Mouse (Mus musculus): ENCODE data around the gene Nsun4. TPM values are rescaled to one million over a fixed set of nuclear protein-coding genes. Genes with fewer than 3 reads are reported as not detected.

The Nsun4 gene
- polyA plus RNA-seq, 1 experiment from 2014 or later = 25.9 TPM

DNA sequence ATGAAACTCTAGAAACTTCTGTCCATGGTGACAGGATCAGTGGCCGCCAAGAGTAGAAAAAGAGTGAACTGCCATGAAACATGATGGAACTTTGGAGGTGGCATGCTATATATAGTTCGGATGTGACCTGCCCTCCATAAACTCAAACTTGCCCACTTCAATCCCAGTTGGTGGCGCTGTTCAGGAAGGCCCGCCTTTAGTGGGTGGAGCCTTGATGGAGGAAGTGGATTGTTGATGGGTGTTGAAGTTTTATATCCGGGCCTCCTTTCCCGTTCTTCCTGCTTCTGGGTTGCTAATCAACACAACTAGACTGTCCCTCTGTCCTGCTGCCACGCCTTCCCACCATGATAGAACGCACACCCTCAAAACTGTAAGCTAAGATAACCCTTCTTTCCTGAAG, 68.7 kb downstream of the Nsun4 start:
- Histone ChIP-seq H3K9me3 (replicated peaks; ENCODE audit: control insufficient read depth, low read length) (no peaks in the 10 kb centered on the region), H3K27ac (ENCODE audit: low read depth, low read length) (no peak overlapping the region), H3K36me3 (ENCODE audit: control insufficient read depth, insufficient read depth, low read length) (no peaks in the 10 kb centered on the region), H3K9ac (ENCODE audit: low read depth, low read length) (no peak overlapping the region), H3K4me2 (no peak overlapping the region), H3K4me1 (ENCODE audit: control insufficient read depth, insufficient read depth, low read length) (0 out of 2 replicates have a peak, but pooled peaks cover 2% of the 10 kb centered on the region), H3K4me3 (ENCODE audit: low read depth, low read length) (no peak overlapping the region), H3K27me3 (ENCODE audit: control insufficient read depth, insufficient read depth, low read length) (peaks cover 17% of the 10 kb centered on the region)
- no peak for ATAC-seq (replicated peaks; ENCODE audit: insufficient number of reproducible peaks, low FRiP score, low TSS enrichment)
- WGBS (ENCODE audit: insufficient replicate concordance) = 28% methylated on average over 8 of the region's 8 CpGs

DNA sequence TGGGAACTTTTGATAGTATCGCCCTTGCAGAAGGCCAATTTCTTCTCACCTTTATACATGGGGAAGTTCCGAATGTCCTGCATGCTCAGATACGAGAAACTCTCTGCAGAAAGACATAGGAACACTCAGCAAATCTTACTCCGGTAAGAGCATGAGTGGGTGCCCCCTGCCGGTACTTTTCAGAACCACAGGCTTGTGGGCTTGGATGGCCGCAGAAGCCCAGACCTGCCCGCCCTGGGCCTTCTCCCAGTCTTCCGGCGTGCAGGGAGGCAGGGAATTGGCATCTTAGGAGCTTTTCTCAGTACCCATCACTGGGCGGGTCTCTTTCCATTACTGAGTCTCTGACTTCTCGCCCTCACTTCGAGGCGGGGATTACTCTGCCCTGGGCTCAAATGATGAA, 69.6 kb downstream of the Nsun4 start:
- Histone ChIP-seq H3K4me2 (peak overlapping the region; percentile 52), H3K9ac (ENCODE audit: low read depth, low read length) (no peak overlapping the region), H3K36me3 (ENCODE audit: control insufficient read depth, insufficient read depth, low read length) (no peaks in the 10 kb centered on the region), H3K4me1 (ENCODE audit: control insufficient read depth, insufficient read depth, low read length) (peaks cover 9% of the 10 kb centered on the region; the same call in 1 of the 2 replicates), H3K27me3 (ENCODE audit: control insufficient read depth, insufficient read depth, low read length) (peaks cover 25% of the 10 kb centered on the region), H3K27ac (ENCODE audit: low read depth, low read length) (no peak overlapping the region), H3K4me3 (ENCODE audit: low read depth, low read length) (no peak overlapping the region), H3K9me3 (replicated peaks; ENCODE audit: control insufficient read depth, low read length) (no peaks in the 10 kb centered on the region)
- ATAC-seq (replicated peaks; ENCODE audit: insufficient number of reproducible peaks, low FRiP score, low TSS enrichment) = no peak
- 3% methylated on average over 13 of the region's 13 CpGs for WGBS (ENCODE audit: insufficient replicate concordance)

Other genes with a start within 250 kb of the Nsun4 start
- gene Mob3c, start 225.8 kb downstream of the Nsun4 start, polyA plus RNA-seq (2014; fragmentation: Nextera tagmentation; extraction: Ambion mirVana) = 6.1 and 6.5 TPM in 2 replicates
- gene Mknk1, start 214.7 kb downstream of the Nsun4 start, polyA plus RNA-seq (2014; fragmentation: Nextera tagmentation; extraction: Ambion mirVana) = 16.0 and 18.8 TPM in 2 replicates
- gene Kncn, start 169.5 kb downstream of the Nsun4 start, polyA plus RNA-seq (2014; fragmentation: Nextera tagmentation; extraction: Ambion mirVana) = not detected in 2 replicates
- not detected in 2 replicates for gene 6430628N08Rik, start 163.2 kb downstream of the Nsun4 start, polyA plus RNA-seq (2014; fragmentation: Nextera tagmentation; extraction: Ambion mirVana)
- not detected in 2 replicates for gene Dmbx1, start 114.0 kb downstream of the Nsun4 start, polyA plus RNA-seq (2014; fragmentation: Nextera tagmentation; extraction: Ambion mirVana)
- gene Faah, start 36.0 kb downstream of the Nsun4 start, polyA plus RNA-seq (2014; fragmentation: Nextera tagmentation; extraction: Ambion mirVana) = 0.94 and 1.1 TPM in 2 replicates
- 941 and 954 TPM in 2 replicates for gene Uqcrh, start 21.2 kb upstream of the Nsun4 start, polyA plus RNA-seq (2014; fragmentation: Nextera tagmentation; extraction: Ambion mirVana)
- gene Lrrc41, start 21.4 kb upstream of the Nsun4 start, polyA plus RNA-seq (2014; fragmentation: Nextera tagmentation; extraction: Ambion mirVana) = 61.0 and 61.3 TPM in 2 replicates
- 24.3 and 29.1 TPM in 2 replicates for gene Rad54l, start 69.8 kb upstream of the Nsun4 start, polyA plus RNA-seq (2014; fragmentation: Nextera tagmentation; extraction: Ambion mirVana)
- 57.9 and 62.2 TPM in 2 replicates for gene Pomgnt1, start 70.0 kb upstream of the Nsun4 start, polyA plus RNA-seq (2014; fragmentation: Nextera tagmentation; extraction: Ambion mirVana)
- 1.6 and 2.3 TPM in 2 replicates for gene Lurap1, start 97.5 kb upstream of the Nsun4 start, polyA plus RNA-seq (2014; fragmentation: Nextera tagmentation; extraction: Ambion mirVana)
- not detected in 2 replicates for gene Tspan1, start 113.7 kb upstream of the Nsun4 start, polyA plus RNA-seq (2014; fragmentation: Nextera tagmentation; extraction: Ambion mirVana)
- not detected in 2 replicates for gene 1700042G07Rik, start 119.5 kb upstream of the Nsun4 start, polyA plus RNA-seq (2014; fragmentation: Nextera tagmentation; extraction: Ambion mirVana)
- gene Gm49337, start 119.5 kb upstream of the Nsun4 start, polyA plus RNA-seq (2014; fragmentation: Nextera tagmentation; extraction: Ambion mirVana) = not detected in 2 replicates
- gene Pik3r3, start 167.7 kb upstream of the Nsun4 start, polyA plus RNA-seq (2014; fragmentation: Nextera tagmentation; extraction: Ambion mirVana) = 21.5 and 22.4 TPM in 2 replicates